Mouse (Mus musculus) spleen, embryonic (tissue): ENCODE measurements around the gene Arhgef18.

Experiments
- CTCF ChIA-PET: fragments of 350-600 bp; sonication (Branson Sonifier 250); formaldehyde crosslinking; loops from one replicate; lab custom pipeline; 2022; lab: Charles Lee

The Arhgef18 gene

GRCm38 (mm10) chr8:3392771-3393710, at the start of gene Arhgef18:
Gene Arhgef18, plus strand, starts transcription at chr8:3393006.
- CTCF ChIA-PET = interaction anchor here (0.7 kb wide), 1 partner anchor 56 kb away, joined by 3 read pairs; no protein-coding TSS in a partner anchor

DNA sequence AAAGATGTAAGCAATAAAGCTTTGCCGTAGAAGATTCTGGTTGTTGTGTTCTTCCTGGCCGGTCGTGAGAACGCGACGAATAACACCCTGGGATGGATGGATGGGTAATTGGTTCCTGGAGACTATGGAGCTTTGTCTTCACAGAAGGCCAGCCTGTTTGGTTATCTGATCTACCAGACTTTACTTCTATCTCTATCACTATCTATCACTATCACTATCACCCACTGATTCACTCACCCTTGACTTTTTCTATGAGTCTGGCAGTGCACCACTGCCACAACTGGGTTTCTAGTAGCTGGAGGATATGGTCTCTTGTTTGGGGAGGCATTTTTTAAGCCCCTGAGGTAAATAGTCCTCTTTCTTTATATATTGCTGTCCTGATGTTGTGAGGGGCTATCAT, 47.5 kb upstream of the Arhgef18 start:
- CTCF ChIA-PET = no interaction called here

DNA sequence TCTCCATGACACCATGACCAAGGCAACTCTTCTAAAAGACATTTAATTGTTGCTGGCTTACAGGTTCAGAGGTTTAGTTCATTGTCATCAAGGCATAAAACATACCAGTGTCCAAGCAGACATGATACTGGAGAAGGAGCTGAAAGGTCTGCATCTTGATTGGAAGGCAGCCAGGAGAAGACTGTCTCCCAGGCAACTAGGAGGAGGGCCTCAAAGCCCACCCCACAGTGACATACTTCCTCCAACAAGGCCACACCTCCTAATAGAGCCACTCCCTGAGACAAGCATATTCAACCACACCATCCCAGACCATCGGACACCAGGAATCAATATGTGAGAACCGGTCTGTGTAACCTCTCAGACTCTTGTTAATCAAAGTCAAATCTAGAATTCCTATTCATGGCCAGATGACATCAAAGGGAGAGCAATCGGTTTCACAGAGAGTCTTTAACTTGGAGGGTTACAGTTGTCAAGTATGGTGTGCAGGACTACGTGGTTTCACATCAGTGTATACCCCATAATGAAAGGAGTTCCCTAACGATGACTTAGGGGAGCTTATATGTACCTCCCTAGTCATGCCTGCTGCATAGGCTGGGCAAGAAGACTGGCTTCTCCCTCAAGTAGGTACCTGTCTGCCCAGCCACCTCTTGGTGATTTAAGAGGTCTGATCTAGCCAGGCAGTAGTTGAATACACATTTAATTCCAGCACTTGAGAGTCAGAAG, 46.0 kb upstream of the Arhgef18 start:
- CTCF ChIA-PET = interaction anchor here (1.1 kb wide), 1 partner anchor 41 kb away, joined by 3 read pairs; no protein-coding TSS in a partner anchor

GRCm38 (mm10) chr8:3348142-3348823, 44.5 kb upstream of the Arhgef18 start:
- CTCF ChIA-PET = interaction anchor here (0.6 to 0.7 kb wide), 5 partner anchors 61 to 133 kb away, joined by 3 to 8 read pairs (median 4); no protein-coding TSS in a partner anchor

GRCm38 (mm10) chr8:3350747-3351146, 42.1 kb upstream of the Arhgef18 start:
- CTCF ChIA-PET = no interaction called here

DNA sequence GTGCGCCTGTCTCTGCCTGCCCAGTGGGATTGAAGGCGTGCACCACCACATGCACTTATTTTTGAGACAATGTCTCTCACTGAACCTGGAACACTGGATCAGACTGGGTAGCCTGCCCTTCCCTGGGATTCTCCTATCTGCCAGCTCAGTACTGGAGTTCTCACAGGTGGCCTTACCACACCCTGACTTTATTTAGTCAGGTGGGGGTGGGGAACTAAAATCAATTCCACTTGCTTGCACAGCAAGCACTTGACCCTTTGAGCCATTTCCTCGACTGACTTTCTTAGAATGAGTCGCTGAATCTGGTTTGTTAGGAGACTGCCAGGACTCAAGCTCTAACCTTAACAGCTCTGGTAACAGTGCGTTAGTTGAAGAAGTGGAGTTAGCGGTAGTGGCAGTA, 40.1 kb upstream of the Arhgef18 start:
- CTCF ChIA-PET = interaction anchor here (0.6 to 0.7 kb wide), 2 partner anchors 296 to 319 kb away, joined by 4 to 12 read pairs; partner anchors contain the start of gene Fcor

GRCm38 (mm10) chr8:3353189-3353810, 39.5 kb upstream of the Arhgef18 start, which contains the start of gene A430078G23Rik:
Gene A430078G23Rik, plus strand, starts transcription at chr8:3353415.
- CTCF ChIA-PET = no interaction called here

GRCm38 (mm10) chr8:3353811-3354442, 38.9 kb upstream of the Arhgef18 start:
- CTCF ChIA-PET = no interaction called here

GRCm38 (mm10) chr8:3354443-3354812, 38.4 kb upstream of the Arhgef18 start:
- CTCF ChIA-PET = no interaction called here

DNA sequence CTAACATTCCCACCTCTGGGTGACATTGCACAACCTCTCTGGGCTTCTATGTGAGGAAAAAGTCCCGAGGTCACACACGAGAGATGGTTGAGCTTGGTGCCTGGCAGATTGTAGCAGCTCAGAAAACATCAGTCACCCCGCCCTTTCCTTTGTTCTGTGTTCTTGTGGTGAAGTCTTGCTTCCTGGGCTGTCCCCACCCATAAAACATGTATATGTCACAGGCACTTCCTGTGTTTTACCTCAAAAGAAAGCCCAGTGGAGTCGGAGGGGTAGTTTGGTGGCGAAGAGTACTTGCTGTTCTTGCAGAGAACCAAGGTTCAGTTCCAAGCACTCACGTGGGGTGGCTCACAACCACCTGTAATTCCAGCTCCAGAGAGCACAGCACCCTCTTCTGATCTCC, 37.2 kb upstream of the Arhgef18 start:
- CTCF ChIA-PET = no interaction called here

DNA sequence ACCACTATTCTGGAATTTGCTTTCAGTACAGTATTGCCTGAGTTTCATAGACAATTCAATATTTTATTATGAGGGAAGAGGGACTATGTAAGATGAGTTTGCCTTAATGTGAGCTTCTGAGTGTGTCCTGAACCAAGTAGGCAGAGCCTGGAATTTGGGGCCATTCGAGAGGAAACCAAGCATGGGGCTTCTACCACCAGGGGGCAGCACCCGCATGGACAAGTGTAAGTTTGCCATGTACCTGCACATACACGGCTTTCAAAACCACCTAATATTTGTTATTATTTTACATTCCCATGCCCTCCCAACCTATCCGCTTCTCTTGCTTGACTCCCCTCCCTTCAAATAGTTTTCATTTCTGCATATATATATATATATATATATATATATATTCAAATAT, 34.7 kb upstream of the Arhgef18 start:
- CTCF ChIA-PET = interaction anchor here (0.6 to 1.0 kb wide), 3 partner anchors 120 to 363 kb away, joined by 4 read pairs; no protein-coding TSS in a partner anchor

GRCm38 (mm10) chr8:3367086-3367485, 25.7 kb upstream of the Arhgef18 start:
- CTCF ChIA-PET = interaction anchor here (0.6 kb wide), 1 partner anchor 327 kb away, joined by 3 read pairs; the partner anchor contains the start of gene Fcer2a

GRCm38 (mm10) chr8:3368091-3368490, 24.7 kb upstream of the Arhgef18 start:
- CTCF ChIA-PET = interaction anchor here (0.6 kb wide), 1 partner anchor 11 kb away, joined by 4 read pairs; no protein-coding TSS in a partner anchor

DNA sequence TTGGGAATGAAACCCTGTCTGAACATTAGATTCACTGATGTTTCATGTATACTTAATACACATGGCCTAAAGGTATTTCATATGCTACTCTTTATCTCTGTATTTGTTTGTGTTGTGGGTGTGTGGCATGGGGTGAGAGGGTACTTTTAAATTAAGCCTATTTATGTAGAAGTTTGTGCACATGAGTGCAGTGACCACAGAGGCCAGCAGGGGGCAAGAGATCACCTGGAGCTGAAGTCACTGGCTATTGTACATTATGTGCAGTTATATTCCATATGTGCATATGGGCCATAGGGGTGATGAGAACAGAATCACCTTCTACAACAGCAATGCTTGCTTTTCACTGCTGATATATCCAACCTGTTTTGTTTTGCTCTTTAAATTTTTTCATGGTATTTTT, 17.1 kb upstream of the Arhgef18 start:
- CTCF ChIA-PET = no interaction called here

GRCm38 (mm10) chr8:3376641-3377274, 16.0 kb upstream of the Arhgef18 start:
- CTCF ChIA-PET = interaction anchor here (0.6 kb wide), 1 partner anchor 54 kb away, joined by 3 read pairs; no protein-coding TSS in a partner anchor

GRCm38 (mm10) chr8:3387286-3387685, 5.5 kb upstream of the Arhgef18 start:
- CTCF ChIA-PET = interaction anchor here (0.6 to 1.3 kb wide), 4 partner anchors 27 to 208 kb away, joined by 3 read pairs; no protein-coding TSS in a partner anchor

DNA sequence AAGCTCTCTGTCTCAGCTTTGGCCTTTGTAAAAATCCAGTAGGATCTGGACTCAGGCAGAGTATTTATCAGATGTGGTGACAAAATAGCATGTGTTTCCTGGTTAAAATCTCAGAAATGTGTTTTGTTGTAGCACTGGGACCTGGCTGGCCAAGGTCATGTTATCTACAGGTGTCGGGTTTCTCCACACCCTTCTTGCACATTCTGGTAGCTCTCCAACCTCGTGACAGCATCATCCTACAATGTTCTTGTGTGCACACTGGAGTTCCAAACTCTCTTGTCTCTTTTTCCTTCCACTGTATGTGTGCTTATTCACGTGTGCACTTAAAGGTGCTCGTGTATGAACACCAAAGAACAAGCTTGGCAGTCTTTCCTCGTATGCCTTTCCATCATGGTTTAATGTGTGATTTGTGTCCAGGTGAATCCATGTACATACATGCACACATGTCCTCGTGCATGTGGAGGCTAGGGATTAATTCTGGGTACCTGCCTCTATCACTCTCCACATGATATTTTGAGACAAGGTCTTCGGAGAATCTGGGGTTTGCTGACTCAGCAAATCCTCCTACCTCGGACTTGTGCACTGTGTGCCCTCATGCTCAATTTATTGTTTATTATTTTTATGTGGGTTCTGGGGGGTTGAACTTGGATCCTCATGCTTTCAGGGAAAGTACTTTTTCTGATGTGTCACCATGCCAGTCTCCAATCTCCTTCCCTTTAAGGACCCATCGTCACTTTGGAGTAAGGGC, 4.0 kb upstream of the Arhgef18 start:
- CTCF ChIA-PET = no interaction called here

DNA sequence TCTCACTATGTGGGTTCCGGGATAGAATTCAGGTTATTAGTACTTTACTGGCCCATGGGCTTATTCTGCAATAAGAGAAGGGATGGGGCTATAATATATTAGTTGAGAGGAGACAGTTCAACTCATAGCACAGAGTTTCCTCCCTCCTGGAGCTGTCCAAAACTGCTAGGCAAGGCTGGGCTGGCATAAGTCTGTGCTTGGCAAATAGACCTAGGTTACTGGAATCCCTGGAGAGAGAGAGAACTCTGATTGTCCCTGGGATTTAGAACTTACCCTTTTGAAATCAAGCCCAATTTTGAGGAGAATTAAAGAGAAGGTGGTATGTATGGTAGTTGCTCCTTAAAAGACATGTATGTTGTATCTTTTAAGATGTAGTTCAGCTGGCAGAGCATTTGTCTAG, 3.3 kb upstream of the Arhgef18 start:
- CTCF ChIA-PET = interaction anchor here (0.7 kb wide), 1 partner anchor 10 kb away, joined by 5 read pairs; no protein-coding TSS in a partner anchor

GRCm38 (mm10) chr8:3392293-3392692, 513 bp upstream of the Arhgef18 start:
- CTCF ChIA-PET = interaction anchor here (0.7 kb wide), 1 partner anchor 55 kb away, joined by 3 read pairs; no protein-coding TSS in a partner anchor
